Mouse (Mus musculus) ES-E14 (cell line): ENCODE results near the gene Olfr556.

ENCODE experiments used
- CHD2 ChIP-seq: IDR thresholded peaks from 2 replicates; pipeline ENCODE4 v1.6.1; 2014; ENCODE audit warnings: mild to moderate bottlenecking, low read depth, low read length, inconsistent platforms
- ZNF384 ChIP-seq: IDR thresholded peaks from 2 replicates; pipeline ENCODE4 v1.6.1; 2012; ENCODE audit warnings: low read depth, low read length, inconsistent platforms

DNA sequence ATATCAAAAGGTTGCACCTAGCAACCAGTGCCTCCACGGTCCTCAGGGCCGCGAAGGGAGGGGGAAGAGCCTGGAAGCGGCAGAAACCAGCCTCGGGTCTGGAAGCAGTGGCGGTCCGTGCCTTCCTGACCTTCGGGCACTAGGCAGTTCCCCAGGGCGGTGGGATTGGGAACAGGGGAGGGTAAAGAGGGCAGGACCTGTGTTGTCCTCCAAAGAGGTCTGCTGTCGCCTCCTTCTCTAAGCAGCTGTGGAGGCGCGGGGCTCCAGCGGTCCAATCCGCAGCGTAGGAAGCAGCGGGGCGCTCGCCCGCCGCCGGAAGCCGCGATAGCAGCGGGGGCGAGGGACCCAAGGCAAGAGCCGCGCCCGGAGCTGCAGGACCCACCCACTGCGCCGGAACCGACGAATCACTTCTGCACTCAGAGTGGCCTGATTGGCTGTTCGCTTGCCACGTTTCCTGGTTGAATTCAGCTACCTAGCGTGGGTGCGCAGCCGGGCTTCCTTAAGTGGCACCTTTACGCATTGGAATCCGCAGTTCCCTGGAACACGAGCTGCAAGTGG is 22.3 kb downstream of the Olfr556 start, which contains the start of gene Trim68:
- TF ChIP-seq ZNF384 (no peak), CHD2 (0 out of 2 replicates have a peak, but pooled peaks have one; percentile 27)
